Mouse (Mus musculus) bone marrow macrophage, adult 2 months (primary cell): ENCODE measurements around the gene Dhrs4. TPM values are rescaled to one million over a fixed set of nuclear protein-coding genes. Genes with fewer than 3 reads are reported as not detected.
A peak's percentile ranks its signal among the peaks of the same experiment; 100 is the strongest.

Experiments
- H3K27ac ChIP-seq: 2 replicates; pipeline ENCODE4 v1.5.1; 2012; ENCODE audit warnings: low read depth, low read length; ENCODE audit not compliant: insufficient read depth
- H3K4me1 ChIP-seq: 2 replicates; pipeline ENCODE4 v1.6.1; 2012; ENCODE audit warnings: low read length; ENCODE audit not compliant: control insufficient read depth, insufficient read depth
- H3K4me3 ChIP-seq: 2 replicates; pipeline ENCODE4 v1.5.1; 2012; ENCODE audit warnings: mild to moderate bottlenecking, low read length, moderate library complexity; ENCODE audit not compliant: insufficient read depth
- CTCF ChIP-seq: IDR thresholded peaks from 2 replicates; pipeline ENCODE4 v1.5.1; 2012; ENCODE audit warnings: low read depth, mild to moderate bottlenecking, low read length, moderate library complexity
- POLR2A ChIP-seq: IDR thresholded peaks from 2 replicates; pipeline ENCODE4 v1.6.1; 2012; ENCODE audit warnings: mild to moderate bottlenecking, low read depth, low read length, borderline replicate concordance
- polyA plus RNA-seq: library from polyadenylated mRNA; stranded (reverse); fragments of >200 nt; gene quantifications from 2 replicates; pipeline ENCODE4 v1.2.4, GENCODE M21; 2012; ENCODE audit not compliant: missing spikeins, insufficient read depth, insufficient read length

Gene Dhrs4
- polyA plus RNA-seq, 1 experiment = 33.4 TPM

- TF ChIP-seq POLR2A (no peak), CTCF (no peak)
- H3K4me3 ChIP-seq = no peak overlapping the region
- H3K4me1 ChIP-seq = no peaks in the 10 kb centered on the region
- no peak overlapping the region for H3K27ac ChIP-seq
Measured at GRCm38 (mm10) chr14:55484430-55485085, 6.0 kb downstream of the Dhrs4 start.

- no peaks in the 10 kb centered on the region; the same call in 1 of the 2 replicates for H3K4me1 ChIP-seq
- H3K4me3 ChIP-seq = no peak overlapping the region
- no peak for TF ChIP-seq CTCF
- TF ChIP-seq POLR2A = no peak
- H3K27ac ChIP-seq = no peak overlapping the region
Measured at GRCm38 (mm10) chr14:55486836-55487235, 8.3 kb downstream of the Dhrs4 start.

DNA sequence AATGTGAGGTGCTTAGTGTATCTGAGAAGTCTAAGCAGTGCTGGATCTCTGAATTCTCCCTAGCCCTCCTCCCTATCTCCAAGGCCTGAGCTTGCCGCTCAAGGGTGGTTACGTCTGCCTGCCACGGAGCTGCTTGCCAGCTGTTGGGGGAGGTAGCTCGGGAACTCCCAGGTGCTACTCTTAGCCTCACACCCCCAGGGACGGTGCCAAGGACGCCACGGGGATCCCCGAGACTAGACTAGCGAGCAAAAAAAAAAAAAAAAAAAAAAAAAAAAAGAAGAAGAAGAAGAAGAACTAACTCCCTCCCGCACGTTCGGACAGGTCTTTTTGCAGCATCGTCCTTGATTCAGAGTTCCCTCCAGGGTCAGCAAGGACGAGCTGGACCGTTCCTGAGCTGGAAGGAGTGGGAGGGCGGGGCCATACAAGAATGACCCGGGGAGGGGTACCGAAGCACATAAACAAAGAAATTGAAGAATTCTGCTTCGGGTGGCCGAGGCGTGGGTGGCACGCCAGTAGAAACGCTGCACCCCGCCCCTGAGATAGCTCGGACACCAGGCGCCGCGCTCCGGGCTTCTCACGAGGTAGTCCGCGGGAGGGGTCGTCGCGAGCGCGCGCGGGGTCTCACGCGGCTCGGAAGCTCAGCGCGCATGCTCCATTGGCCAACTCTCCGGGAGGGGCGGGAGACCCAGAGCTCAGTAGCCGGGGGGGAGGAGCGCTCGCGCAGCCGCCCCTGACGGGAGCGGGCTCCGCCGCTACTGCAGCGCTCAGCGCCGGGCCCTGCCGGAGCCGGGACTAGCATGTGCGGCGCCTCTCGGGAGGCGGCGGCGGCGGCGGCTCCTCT, 12.0 kb downstream of the Dhrs4 start, which contains the start of gene Carmil3:
TSS of gene Carmil3 (plus strand) at position 291 of the 841 bp plus-strand sequence.
- no peaks in the 10 kb centered on the region; the same call in 1 of the 2 replicates for H3K4me1 ChIP-seq

GRCm38 (mm10) chr14:55491291-55491833, 12.8 kb downstream of the Dhrs4 start:
- Histone ChIP-seq H3K27ac (no peak overlapping the region), H3K4me1 (no peaks in the 10 kb centered on the region; the same call in 1 of the 2 replicates), H3K4me3 (peak overlapping the region; percentile 52)
- TF ChIP-seq POLR2A (no peak), CTCF (no peak)

More for the DNA sequence above, 12.0 kb downstream of the Dhrs4 start, which contains the start of gene Carmil3:
- no peak within 1 kb of the TSS for H3K27ac ChIP-seq
- H3K4me3 ChIP-seq = peak within 1 kb of the TSS; percentile 52
- TF ChIP-seq POLR2A (no peak), CTCF (no peak)

- no peaks in the 10 kb centered on the region; the same call in 1 of the 2 replicates for H3K4me1 ChIP-seq
Measured at GRCm38 (mm10) chr14:55492103-55492502, 13.5 kb downstream of the Dhrs4 start.

DNA sequence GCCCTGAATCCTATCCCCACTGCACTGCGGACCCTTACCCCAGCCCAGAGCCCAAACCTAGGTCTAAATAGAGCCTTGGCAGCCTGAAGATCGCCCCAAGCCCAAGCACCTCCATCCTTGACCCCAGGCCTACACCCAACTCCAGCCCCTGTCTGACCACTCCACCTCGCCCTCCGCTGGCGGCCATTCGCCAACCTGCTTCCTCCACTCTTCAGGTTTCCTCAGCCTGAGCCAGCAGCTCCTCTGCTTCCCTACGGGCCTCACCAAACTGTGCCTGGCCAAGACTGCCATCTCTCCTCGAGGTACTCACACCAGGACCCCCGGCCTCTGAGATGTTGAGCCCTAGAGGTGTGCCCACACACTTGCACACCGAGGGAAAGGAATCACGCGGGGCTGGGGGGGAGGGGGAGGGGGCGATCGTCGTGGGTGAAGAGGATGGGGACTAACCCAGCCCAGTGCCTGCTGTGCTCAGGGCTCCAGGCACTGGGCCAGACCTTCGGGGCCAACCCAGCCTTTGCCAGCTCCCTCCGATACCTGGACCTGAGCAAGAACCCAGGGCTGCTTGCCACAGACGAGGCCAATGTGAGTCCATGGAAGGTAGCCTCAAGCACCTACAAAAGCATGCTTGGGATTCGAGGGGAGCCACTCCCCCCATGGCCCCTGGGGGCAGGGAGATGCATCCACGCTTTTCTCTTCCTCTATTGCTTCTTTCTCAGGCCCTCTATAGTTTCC, 17.1 kb downstream of the Dhrs4 start:
- Histone ChIP-seq H3K4me1 (no peaks in the 10 kb centered on the region; the same call in 1 of the 2 replicates), H3K4me3 (no peak overlapping the region), H3K27ac (no peak overlapping the region)
- TF ChIP-seq CTCF (no peak), POLR2A (no peak)

More at GRCm38 (mm10) chr14:55492103-55492502, 13.5 kb downstream of the Dhrs4 start:
- Histone ChIP-seq H3K4me3 (no peak overlapping the region), H3K27ac (no peak overlapping the region)
- TF ChIP-seq POLR2A = no peak
- TF ChIP-seq CTCF = no peak

DNA sequence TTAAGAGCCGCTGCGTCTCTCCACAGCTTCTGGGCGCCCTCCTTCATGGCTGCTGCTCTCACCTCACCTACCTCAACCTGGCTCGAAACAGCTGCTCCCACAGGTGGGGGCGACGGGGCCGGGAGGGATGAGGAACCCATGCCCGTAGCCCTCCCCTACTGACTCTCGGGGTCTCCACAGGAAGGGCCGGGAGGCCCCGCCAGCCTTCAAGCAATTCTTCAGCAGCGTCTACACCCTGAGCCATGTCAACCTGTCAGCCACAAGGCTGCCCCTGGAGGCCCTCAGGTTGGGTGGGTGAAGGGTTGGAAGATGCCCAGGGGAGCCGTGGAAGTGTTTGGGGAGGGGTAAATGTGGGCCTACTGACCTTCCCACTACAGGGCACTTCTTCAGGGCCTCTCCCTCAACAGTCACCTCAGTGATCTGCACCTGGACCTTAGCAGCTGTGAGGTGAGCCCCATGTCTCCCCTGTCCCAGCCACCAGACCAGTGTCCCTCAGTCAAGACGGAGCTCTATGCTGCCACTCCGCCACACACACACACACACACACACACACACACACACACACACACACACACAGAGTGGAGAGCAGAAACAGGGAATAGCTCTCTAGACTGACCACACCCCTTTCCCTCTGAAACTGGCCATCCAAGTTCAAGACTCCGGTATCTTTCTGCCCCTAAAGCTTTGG, 18.3 kb downstream of the Dhrs4 start:
- no peak overlapping the region for H3K4me3 ChIP-seq
- H3K27ac ChIP-seq = no peak overlapping the region
- H3K4me1 ChIP-seq = no peaks in the 10 kb centered on the region
- TF ChIP-seq POLR2A (no peak), CTCF (no peak)

- Histone ChIP-seq H3K27ac (no peak overlapping the region), H3K4me1 (no peaks in the 10 kb centered on the region), H3K4me3 (no peak overlapping the region)
- TF ChIP-seq POLR2A = no peak
- TF ChIP-seq CTCF = peak; percentile 72
Measured at GRCm38 (mm10) chr14:55497449-55497821, 18.9 kb downstream of the Dhrs4 start.

GRCm38 (mm10) chr14:55505612-55506011, 27.1 kb downstream of the Dhrs4 start:
- H3K27ac ChIP-seq = no peak overlapping the region
- H3K4me3 ChIP-seq = no peak overlapping the region
- H3K4me1 ChIP-seq = no peaks in the 10 kb centered on the region
- TF ChIP-seq CTCF (no peak), POLR2A (no peak)
